Mouse (Mus musculus) gastrocnemius, postnatal 4 days (tissue): ENCODE data around the gene A730061H03Rik. TPM values are rescaled to one million over a fixed set of nuclear protein-coding genes. Genes with fewer than 3 reads are reported as not detected.

Experiments used
- DNase-seq, 2 experiments: peaks; one replicate each; pipeline ENCODE4 v3.0.0; 2021 to 2022; ENCODE audit warnings: low spot score in 2 of 2, mixed read lengths in 2 of 2
- long read RNA-seq, 2 experiments: library from polyadenylated mRNA; stranded (forward); transcript quantifications; one replicate each; pipeline ENCODE4 v2.0.0; 2021
- total RNA-seq, 2 experiments: library from RNA; stranded (reverse); gene quantifications; 2 replicates each; pipeline ENCODE4 v1.2.3; 2021

Gene A730061H03Rik
- 1 to 10 TPM in 1 of 2 experiments, not detected in 1; 1.4 TPM for total RNA-seq
- long read RNA-seq, experiment 1, partial matches to known transcripts = 0 of 1 reads
- long read RNA-seq, experiment 1, other reads (novel, unspliced or antisense) = 0 of 1 reads
- long read RNA-seq, experiment 2 = 0 reads

DNA sequence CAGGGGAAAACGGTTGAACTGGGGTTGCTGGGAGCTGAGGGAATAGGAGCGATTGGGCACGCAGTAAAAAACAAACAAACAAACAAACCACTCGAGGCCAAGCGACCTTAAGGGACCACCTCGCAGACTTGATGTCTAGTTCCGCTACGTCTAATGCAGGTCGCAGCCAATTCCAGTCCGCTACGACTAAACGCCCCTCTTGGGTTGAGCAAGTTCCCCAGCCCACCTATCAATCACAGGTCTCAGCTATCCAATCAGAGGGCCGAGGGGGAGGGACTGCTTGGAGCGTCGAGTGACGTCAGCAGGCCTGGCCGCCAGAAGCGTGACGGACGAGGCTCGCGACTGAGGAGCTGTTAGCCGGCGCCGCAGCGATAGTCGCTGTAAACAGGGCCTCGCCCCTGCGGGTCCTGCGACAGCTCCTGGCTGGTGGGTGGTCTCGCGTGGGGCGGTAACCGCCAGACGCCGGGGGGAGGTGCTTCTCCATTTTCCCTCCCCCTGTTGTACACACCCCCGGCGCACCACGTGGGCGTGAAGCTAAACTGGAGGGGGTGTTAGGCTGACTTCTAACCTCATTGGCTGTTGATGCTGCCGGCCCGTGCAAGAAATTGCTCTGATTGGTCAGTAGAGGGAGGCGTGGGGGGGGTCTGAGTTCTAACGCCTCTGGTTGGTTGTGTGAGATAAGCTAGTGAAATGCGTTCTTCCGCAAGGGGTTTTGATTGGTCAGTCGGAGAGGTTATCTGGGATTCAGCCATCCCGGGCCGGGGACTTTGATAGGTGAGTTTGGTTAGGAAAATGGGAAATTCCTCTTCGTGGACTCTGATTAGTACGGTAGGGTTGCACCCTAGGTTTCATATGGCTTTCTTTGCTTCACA, at the start of gene A730061H03Rik:
Gene A730061H03Rik, minus strand, starts transcription at position 205 of the 872 bp plus-strand sequence.
- DNase-seq = peak; percentile 91 to 98

DNA sequence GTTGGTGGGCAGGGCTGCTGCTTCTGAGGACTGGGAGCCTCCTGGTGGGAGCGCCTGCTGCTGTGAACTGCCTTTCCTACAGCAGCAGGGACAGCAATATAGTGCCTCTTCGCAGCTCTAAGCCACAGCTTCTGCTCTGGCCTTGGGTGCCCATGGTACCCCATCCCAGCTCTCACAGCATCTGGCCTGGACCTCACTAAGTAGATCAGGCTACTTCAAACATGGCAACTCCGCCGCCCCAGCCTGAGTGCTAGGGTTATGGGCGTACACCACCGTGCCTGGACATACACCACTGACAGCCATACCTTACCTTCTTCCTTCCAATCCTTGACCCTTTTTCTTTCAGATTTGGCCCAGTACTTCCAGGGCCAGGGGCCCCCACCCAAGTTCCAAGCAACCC, 48.1 kb upstream of the A730061H03Rik start:
- no peak for DNase-seq

DNA sequence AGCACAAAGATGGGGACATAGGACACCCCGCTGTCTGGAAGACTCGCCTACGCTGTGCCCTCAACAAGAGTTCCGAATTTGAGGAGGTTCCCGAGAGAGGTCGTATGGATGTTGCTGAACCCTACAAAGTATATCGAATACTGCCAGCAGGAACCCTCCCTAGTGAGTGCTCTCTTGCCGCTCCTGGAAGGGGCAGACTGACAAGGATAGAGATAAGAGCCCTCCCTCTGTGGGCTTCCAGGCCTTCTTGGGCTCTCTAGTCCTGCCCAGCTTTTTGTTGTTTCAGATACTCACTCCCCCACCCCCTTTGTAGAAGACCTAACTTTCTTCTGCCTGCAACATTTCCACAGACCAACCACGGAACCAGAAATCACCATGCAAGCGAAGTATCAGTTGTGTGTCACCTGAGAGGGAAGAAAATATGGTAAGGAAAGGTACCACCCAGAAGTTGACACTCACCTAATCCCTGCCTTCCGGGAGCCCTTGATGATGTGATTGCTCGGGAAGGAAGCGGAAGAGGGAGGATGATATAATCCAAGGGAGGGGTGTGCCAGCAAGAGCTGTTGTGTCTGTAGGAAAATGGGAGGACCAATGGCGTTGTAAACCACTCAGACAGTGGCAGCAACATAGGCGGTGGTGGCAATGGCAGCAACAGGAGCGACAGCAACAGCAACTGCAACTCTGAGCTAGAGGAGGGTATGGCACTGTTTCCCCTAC, 45.7 kb upstream of the A730061H03Rik start:
- DNase-seq = no peak

DNA sequence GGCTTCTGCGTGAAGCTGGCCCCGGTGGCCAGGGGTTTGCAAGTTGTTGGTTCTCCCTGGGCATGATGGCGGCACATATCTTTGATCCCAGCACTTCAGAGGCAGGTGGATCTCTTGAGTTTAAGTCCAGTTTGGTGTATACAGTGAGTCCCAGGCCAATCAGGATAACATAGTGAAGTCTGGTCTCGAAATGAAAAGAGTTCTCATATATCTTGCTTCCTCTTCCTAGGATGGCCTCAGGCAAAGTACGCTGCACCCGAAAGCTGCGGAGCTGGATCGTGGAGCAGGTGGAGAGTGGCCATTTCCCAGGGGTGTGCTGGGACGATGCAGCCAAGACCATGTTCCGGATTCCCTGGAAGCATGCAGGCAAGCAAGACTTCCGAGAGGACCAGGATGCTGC, 44.6 kb upstream of the A730061H03Rik start:
- no peak for DNase-seq

DNA sequence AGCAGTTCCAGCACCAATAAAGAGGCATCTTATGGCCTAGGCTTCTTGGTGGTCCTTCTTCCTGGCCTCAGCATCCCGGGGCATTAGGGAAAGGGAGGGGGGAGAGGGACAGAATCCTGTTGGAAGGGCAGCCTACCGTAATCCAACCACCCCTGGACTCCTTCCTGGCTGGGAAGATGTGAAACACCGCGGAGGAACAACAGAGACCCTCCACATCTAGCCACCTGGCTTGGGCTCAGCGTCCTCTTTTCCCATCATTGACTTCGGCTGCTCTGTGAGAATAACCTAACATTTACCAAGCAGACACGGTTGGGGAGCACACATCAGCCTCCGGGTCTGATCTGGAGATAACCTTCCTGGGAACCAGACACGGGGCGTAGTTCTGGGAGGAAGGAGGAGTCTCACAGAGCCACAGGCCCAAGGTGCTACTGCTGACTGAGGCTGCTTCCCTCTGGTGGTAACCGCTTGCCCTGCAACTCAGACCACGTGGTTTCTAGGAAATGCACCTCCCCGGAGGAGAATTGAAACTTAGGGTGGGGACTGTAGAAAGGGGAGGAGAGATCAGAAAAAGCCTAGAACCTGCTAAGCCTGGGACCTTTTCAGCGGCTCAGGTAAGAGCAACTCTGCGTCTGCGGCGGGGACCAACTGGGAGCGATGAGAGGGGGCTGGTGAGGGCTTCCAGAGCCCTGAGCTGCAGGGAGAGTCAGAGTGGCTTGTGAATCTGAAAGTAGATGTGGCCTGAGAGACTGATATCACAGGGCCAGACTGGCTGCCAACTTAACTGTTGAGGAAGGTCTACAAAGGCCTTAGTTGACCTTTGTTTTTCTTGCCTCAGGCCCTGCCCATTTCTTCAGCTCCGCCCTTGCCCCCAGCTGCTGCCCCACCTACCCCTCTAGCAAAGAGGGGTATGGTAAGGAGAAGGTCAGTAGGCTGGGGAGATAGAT, 43.7 kb upstream of the A730061H03Rik start:
- DNase-seq = peak; percentile 78 to 88

DNA sequence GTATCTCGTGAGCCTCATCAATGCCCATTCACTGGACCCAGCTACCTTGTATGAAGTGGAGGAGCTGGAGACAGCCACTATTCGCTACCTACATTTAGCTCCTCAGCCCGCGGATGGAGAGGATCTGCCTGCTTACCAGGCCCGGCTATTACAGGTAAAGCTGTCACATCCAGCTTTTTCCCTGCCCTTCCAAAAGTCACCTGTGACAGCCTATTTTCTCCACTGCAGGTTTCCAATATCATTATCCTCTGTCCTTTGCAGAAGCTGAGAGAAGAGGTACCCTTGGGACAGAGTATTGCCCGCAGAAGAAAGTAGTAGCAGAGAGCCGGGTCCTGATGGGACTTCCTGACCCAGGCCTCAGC, 43.0 kb upstream of the A730061H03Rik start, which contains the start of gene Irf9:
Gene Irf9, plus strand, starts transcription at position 301 of the 362 bp plus-strand sequence.
- no peak for DNase-seq

DNA sequence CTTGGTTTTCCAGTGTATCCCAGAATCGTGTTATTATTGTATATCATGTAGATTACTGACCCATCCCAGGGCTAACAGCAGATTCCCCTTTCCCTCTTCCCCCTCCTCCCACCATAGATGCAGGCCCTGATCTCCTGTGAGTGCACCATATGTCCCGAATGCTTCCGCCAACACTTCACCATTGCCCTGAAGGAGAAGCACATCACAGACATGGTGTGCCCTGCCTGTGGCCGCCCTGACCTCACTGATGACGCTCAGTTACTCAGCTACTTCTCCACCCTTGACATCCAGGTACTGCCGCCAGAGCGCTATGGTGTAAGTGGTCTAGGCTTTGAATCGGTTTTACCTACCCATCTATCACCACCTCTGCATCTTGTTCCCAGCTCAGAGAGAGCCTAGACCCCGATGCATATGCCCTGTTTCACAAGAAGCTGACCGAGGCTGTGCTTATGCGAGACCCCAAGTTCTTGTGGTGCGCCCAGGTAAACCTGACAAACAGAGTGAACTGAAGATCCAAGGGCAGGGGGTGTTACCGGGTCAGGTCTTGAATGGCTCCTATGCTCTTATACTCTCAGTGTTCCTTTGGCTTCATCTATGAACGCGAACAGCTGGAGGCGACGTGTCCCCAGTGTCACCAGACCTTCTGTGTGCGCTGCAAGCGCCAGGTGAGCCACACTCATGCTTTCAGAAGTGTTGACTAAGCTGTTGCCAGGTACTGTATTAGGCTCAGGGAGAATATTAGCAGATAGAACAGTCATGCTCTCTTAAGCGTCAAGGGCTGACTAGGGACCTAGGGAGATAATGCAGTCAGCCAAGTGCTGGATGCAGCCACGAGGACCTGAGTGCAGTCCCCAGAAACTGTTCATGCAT, 38.5 kb upstream of the A730061H03Rik start:
- no peak for DNase-seq

DNA sequence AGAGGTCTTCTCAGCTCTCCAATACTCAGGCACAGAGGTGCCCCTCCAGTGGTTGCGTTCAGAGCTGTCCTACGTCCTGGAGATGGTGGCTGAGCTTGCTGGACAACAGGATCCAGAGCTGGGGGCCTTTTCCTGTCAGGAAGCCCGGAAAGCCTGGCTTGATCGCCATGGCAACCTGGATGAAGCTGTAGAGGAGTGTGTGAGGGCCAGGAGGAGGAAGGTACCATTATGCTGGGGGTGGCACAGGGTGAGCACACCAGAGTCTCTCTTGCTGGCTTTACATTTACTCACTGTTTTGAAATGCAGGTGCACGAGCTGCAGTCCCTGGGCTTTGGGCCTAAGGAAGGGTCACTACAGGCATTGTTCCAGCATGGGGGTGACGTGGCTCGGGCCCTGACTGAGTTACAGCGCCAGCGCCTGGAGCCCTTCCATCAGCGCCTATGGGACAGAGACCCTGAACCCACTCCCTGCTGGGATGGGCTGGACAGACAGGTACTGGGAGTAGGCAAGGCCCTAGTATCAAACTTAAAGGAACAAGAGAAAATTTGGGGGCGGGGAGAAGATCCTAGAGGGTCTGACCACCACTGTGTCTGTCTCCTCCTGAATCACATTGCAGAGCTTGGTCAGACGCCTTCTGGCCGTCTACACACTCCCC, 36.0 kb upstream of the A730061H03Rik start:
- DNase-seq = no peak

DNA sequence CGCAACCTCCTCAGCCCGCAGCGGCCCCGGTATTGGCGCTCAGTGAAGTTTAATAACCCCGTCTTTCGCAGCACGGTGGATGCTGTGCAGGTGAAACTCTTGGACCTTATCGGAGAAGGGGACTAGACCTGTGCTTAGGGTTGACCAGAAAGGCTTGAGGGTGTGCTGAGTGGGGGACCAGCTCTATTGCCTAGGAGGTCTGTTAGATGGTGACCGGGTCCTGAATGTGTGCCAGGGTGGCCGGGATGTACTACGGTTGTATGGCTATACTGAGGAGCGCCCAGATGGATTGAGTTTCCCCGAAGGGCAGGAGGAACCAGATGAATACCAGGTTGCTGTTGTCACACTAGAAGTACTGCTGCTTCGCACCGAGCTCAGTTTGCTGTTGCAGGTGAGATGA, 32.0 kb upstream of the A730061H03Rik start:
- no peak for DNase-seq

DNA sequence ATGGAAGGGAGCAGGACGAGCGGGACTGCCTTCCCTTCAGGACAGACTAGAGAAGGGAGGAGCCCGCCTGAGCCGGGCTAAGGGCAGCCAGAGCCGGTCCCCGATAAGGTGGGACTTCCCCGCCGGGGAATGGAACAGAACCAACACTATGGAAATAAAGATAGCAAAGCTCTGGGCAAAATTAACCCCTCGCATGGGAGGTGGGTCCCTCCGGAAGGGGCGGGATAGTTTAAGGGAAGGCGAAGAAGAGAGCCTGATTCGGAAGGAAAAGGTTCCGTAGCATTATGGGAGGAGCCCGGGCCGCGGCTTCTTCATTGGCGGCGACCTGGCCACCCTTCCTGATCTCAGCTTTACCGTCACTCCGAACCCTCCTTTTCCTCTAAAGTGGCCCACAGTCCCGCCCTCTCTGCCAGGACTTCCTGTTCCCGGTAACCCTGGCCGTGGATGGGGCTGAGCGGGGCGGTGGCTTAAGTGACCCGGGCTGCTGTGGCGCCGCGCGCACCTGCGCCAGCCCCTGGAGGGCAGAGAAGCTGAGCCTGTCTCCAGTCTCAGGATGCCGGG, 31.2 kb upstream of the A730061H03Rik start, which contains the start of gene Rnf31:
Gene Rnf31, plus strand, starts transcription at position 378 of the 561 bp plus-strand sequence.
- DNase-seq = peak; percentile 82 to 91

DNA sequence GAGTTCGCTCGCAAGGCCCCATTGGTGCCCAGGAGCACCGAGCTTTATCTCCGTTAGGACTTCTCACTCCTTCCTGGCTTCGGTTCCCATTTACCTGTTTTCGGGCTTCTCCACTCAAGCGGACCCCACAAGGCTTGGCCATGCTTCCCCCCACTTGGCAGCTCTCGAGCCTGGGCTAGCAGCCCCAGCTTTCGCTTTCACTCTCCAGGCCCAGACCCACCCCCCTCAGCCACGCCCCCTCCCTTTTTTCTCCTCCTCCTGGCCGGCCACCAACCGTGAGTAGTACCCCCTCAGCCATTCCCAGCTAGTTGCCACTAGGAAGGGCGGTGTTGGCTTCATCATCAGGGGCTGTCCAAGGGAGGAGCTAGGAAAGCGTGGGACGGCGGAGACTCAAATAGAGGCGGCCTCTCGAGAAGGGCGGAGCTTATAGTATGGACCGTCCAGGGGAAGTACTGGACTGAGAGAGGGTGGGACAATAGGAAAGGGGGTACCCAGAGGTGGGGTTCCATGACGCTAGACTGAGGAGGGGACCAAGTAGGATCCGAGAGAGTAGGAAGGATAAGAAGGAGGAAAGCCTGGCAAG, 30.6 kb upstream of the A730061H03Rik start, which contains the start of gene Psme2:
Gene Psme2, minus strand, starts transcription at position 366 of the 583 bp plus-strand sequence.
- DNase-seq = peak; percentile 81 to 92

DNA sequence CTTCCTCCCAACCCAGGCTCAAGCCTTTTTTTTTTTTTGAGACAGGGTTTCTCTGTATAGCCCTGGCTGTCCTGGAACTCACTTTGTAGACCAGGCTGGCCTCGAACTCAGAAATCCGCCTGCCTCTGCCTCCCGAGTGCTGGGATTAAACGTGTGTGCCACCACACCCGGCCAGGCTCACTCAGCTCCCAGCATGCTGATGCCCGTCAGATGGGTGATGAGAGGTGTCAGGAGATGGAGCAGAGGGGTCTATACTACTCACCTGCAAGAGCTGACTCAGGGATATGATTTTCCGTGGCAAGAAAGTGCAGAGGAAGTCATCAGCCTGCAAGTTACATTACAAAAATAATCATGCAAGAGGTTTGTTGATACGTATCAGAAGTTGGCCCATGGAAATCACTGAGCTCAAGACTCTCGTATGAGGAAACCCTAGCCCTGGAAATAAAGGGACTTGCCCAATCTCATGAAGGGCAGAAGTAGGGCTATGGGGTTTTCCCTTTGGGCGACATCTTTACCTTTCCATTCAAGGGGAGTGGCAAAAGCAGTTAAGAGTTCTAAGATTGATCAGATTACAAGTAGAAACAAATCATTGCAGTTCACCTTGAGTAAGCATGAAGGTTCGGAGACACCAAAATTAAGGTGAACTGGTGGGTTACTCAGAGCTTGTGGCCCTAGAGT, 29.7 kb upstream of the A730061H03Rik start:
- DNase-seq = no peak

DNA sequence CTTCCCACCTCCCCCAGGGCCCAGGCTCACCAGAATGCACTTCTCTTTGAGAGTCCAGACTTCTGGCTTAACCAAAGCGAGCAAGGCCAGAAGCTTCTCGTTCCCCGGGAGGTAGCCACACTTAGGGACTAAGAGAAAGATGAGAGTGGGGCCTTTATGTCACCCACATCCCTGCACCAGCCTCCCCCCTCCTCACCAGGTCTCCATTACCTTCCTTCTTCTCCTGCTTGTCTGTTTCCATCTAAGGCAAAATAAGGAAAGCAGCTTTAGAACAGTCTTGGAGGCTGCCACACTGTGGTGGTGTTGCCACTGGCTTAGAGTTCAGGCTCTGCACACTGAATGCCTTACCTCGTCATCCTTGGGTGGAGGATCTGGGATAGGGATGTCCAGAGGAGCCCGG, 29.1 kb upstream of the A730061H03Rik start:
- no peak for DNase-seq

DNA sequence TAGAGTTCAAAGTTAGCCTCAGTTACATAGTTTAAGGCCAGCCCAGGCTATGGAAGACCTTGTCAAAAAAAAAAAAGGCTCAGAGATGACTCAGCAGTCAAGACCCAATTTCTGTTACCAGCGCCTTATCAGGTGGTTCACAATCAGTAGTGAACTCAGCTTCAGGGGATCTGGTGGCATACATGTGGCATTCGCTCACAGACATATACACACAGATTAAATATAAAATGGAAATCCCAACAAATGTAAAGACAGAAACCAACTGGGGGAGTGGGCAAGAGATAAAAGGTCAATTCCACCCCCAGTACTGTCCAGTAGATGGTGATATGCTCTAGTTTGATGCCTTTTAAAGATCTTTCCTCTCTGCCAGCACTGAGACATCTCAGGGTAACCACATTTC, 25.9 kb upstream of the A730061H03Rik start:
- DNase-seq = no peak

DNA sequence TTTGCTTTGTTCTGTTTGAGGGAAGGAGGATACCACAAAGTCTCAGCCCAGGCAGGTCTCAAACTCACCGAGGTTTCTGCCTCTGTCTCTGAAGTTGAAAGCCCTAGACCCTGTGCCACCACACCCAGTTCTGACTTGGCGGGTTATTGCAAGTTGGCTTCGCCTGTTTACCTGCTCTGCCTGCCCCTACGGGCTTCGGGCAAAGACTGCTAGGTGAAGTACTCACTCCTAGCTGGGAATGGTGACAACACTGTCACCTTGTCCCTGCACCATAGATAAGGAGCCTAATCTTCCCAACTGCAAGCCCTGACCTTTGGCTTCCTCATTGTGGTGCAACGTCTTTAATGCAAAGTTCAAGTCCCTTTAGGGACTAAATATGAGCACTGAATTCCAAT, 25.4 kb upstream of the A730061H03Rik start:
- DNase-seq = no peak

DNA sequence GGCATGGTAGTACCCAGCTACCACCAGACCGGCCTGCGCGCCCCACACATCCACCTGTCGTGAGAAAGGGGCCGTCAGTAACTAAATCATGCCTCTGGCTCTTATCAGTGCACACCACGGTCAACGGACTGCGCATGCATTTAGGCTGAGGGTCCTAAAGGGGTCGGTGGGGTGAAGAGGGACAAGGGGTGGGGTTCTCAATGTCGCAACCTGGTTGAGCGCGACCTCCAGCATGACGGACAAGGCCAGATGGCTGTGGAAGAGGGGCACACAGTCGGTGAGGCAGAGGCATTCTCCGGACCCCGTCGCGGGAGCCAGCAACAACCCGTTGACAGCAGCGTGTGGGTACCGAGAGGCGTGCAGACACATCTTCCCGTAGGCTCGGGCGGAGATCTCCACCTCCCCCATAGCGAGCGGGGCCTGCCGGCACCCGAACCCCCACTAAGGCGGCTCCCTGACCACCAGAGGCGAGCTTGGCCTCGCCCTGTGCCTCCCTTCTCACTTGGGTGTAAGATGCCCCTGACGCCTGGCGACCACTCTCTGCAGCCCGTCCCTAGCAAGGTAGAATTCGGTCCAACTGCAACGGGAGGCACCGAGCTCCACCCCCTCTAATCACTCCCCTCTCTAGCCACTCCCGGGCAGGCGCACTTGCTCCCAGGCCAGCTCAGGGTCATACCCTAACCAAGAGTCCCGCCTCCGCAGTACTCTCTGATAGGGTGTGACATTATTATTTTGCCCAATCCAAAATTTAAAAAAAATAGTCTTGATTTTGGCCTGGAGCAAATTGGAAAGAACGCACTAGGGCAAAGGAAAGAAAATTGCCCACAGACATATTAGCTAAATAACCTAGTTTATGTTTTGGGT, 24.7 kb upstream of the A730061H03Rik start, which contains the start of gene Emc9:
Gene Emc9, minus strand, starts transcription at position 601 of the 864 bp plus-strand sequence.
- peak; percentile 52 to 69 for DNase-seq

DNA sequence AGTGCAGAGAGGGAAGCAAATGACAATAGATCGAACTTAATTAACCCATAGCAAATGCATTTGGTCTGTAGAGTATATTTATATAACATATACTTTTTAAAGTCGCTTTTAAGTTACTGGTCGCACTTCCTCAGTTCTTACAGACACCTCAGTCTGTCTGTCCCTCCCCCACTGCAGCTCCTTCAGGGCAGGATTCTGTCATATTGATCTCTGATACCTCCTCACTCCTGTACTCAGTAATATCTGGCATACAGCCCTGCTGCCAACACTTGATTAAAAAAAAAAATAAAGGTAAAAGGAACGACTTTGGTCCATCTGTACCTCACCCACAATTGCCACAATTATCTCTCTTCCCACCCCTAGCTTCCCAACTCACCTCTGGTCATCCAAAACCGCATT, 24.1 kb upstream of the A730061H03Rik start:
- DNase-seq = no peak
